Mouse (Mus musculus): ENCODE measurements around the gene Dctn1. TPM values are rescaled to one million over a fixed set of nuclear protein-coding genes. Genes with fewer than 3 reads are reported as not detected.

Dctn1 gene
- polyA plus RNA-seq, 1 experiment from 2014 or later: 47.1 TPM

GRCm38 (mm10) chr6:83141636-83142035 is 24.1 kb upstream of the Dctn1 start:
- 48% methylated on average over 4 of the region's 4 CpGs for WGBS
- no peak for ATAC-seq
- H3K4me1 ChIP-seq (replicated peaks; ENCODE audit: control insufficient read depth, insufficient read depth, low read length): peaks cover 6% of the 10 kb centered on the region; the same call in 1 of the 2 replicates
- no peaks in the 10 kb centered on the region for H3K9me3 ChIP-seq (ENCODE audit: control insufficient read depth)
- no peaks in the 10 kb centered on the region for H3K27me3 ChIP-seq (replicated peaks; ENCODE audit: control insufficient read depth, insufficient read depth, low read length)
- no peak overlapping the region for H3K4me3 ChIP-seq (ENCODE audit: low read depth, low read length)
- H3K36me3 ChIP-seq (ENCODE audit: control insufficient read depth, insufficient read depth): peaks cover 3% of the 10 kb centered on the region; the same call in 1 of the 2 replicates
- no peak for TF ChIP-seq CTCF (IDR thresholded peaks at IDR 0.05; ENCODE audit: low read depth)
- no peak overlapping the region for H3K27ac ChIP-seq (ENCODE audit: low read depth, low read length)
- peak overlapping the region; percentile 52; the same call in 1 of the 2 replicates for H3K4me2 ChIP-seq (replicated peaks; ENCODE audit: low read depth)
- 0 out of 2 replicates have a peak overlapping the region, but pooled peaks have one; percentile 34 for H3K9ac ChIP-seq (ENCODE audit: low read depth, low read length)

GRCm38 (mm10) chr6:83142211-83142731 is 23.4 kb upstream of the Dctn1 start:
- Histone ChIP-seq H3K36me3 (ENCODE audit: control insufficient read depth, insufficient read depth) (peaks cover 8% of the 10 kb centered on the region; the same call in 1 of the 2 replicates), H3K4me3 (ENCODE audit: low read depth, low read length) (peak overlapping the region; percentile 17; the same call in 1 of the 2 replicates), H3K4me1 (replicated peaks; ENCODE audit: control insufficient read depth, insufficient read depth, low read length) (peaks cover 6% of the 10 kb centered on the region; the same call in 1 of the 2 replicates), H3K4me2 (replicated peaks; ENCODE audit: low read depth) (peak overlapping the region; percentile 52), H3K27ac (ENCODE audit: low read depth, low read length) (no peak overlapping the region), H3K9ac (ENCODE audit: low read depth, low read length) (peak overlapping the region; percentile 34; the same call in 1 of the 2 replicates), H3K9me3 (ENCODE audit: control insufficient read depth) (no peaks in the 10 kb centered on the region), H3K27me3 (replicated peaks; ENCODE audit: control insufficient read depth, insufficient read depth, low read length) (no peaks in the 10 kb centered on the region)
- no peak for TF ChIP-seq CTCF (IDR thresholded peaks at IDR 0.05; ENCODE audit: low read depth)
- WGBS: 17% methylated on average over 40 of the region's 41 CpGs
- ATAC-seq: no peak

GRCm38 (mm10) chr6:83142886-83143285 is 22.8 kb upstream of the Dctn1 start:
- TF ChIP-seq CTCF (IDR thresholded peaks at IDR 0.05; ENCODE audit: low read depth): no peak
- WGBS: 68% methylated on average over 11 of the region's 11 CpGs
- H3K4me3 ChIP-seq (ENCODE audit: low read depth, low read length): no peak overlapping the region
- H3K27me3 ChIP-seq (replicated peaks; ENCODE audit: control insufficient read depth, insufficient read depth, low read length): no peaks in the 10 kb centered on the region
- no peaks in the 10 kb centered on the region for H3K9me3 ChIP-seq (ENCODE audit: control insufficient read depth)
- no peak overlapping the region for H3K9ac ChIP-seq (ENCODE audit: low read depth, low read length)
- H3K27ac ChIP-seq (ENCODE audit: low read depth, low read length): no peak overlapping the region
- H3K36me3 ChIP-seq (ENCODE audit: control insufficient read depth, insufficient read depth): peaks cover 15% of the 10 kb centered on the region; the same call in 1 of the 2 replicates
- H3K4me2 ChIP-seq (replicated peaks; ENCODE audit: low read depth): no peak overlapping the region
- ATAC-seq: no peak
- H3K4me1 ChIP-seq (replicated peaks; ENCODE audit: control insufficient read depth, insufficient read depth, low read length): peaks cover 6% of the 10 kb centered on the region; the same call in 1 of the 2 replicates

GRCm38 (mm10) chr6:83145209-83145608 is 20.5 kb upstream of the Dctn1 start:
- no peaks in the 10 kb centered on the region for H3K9me3 ChIP-seq (ENCODE audit: control insufficient read depth)
- no peak for TF ChIP-seq CTCF (IDR thresholded peaks at IDR 0.05; ENCODE audit: low read depth)
- H3K4me3 ChIP-seq (ENCODE audit: low read depth, low read length): no peak overlapping the region
- H3K27me3 ChIP-seq (replicated peaks; ENCODE audit: control insufficient read depth, insufficient read depth, low read length): no peaks in the 10 kb centered on the region
- ATAC-seq: no peak
- H3K9ac ChIP-seq (ENCODE audit: low read depth, low read length): no peak overlapping the region
- peaks cover 36% of the 10 kb centered on the region for H3K36me3 ChIP-seq (ENCODE audit: control insufficient read depth, insufficient read depth)
- H3K4me1 ChIP-seq (replicated peaks; ENCODE audit: control insufficient read depth, insufficient read depth, low read length): peaks cover 6% of the 10 kb centered on the region; the same call in 1 of the 2 replicates
- no peak overlapping the region for H3K27ac ChIP-seq (ENCODE audit: low read depth, low read length)
- 48% methylated on average over 2 of the region's 2 CpGs for WGBS
- H3K4me2 ChIP-seq (replicated peaks; ENCODE audit: low read depth): no peak overlapping the region

- H3K4me3 ChIP-seq (ENCODE audit: low read depth, low read length): no peak overlapping the region
- H3K4me1 ChIP-seq (replicated peaks; ENCODE audit: control insufficient read depth, insufficient read depth, low read length): peaks cover 6% of the 10 kb centered on the region; the same call in 1 of the 2 replicates
- H3K4me2 ChIP-seq (replicated peaks; ENCODE audit: low read depth): no peak overlapping the region
- H3K9me3 ChIP-seq (ENCODE audit: control insufficient read depth): no peaks in the 10 kb centered on the region
- no peaks in the 10 kb centered on the region for H3K27me3 ChIP-seq (replicated peaks; ENCODE audit: control insufficient read depth, insufficient read depth, low read length)
- no peak overlapping the region for H3K27ac ChIP-seq (ENCODE audit: low read depth, low read length)
- peaks cover 42% of the 10 kb centered on the region for H3K36me3 ChIP-seq (ENCODE audit: control insufficient read depth, insufficient read depth)
- 79% methylated on average over 9 of the region's 9 CpGs for WGBS
- no peak for TF ChIP-seq CTCF (IDR thresholded peaks at IDR 0.05; ENCODE audit: low read depth)
- H3K9ac ChIP-seq (ENCODE audit: low read depth, low read length): no peak overlapping the region
- ATAC-seq: no peak
Observed at GRCm38 (mm10) chr6:83145805-83146204, 19.9 kb upstream of the Dctn1 start.

- Histone ChIP-seq H3K4me3 (ENCODE audit: low read depth, low read length) (no peak overlapping the region), H3K4me1 (replicated peaks; ENCODE audit: control insufficient read depth, insufficient read depth, low read length) (peaks cover 2% of the 10 kb centered on the region; the same call in 1 of the 2 replicates), H3K9me3 (ENCODE audit: control insufficient read depth) (no peaks in the 10 kb centered on the region), H3K4me2 (replicated peaks; ENCODE audit: low read depth) (no peak overlapping the region), H3K36me3 (ENCODE audit: control insufficient read depth, insufficient read depth) (peaks cover 57% of the 10 kb centered on the region), H3K27ac (ENCODE audit: low read depth, low read length) (no peak overlapping the region), H3K9ac (ENCODE audit: low read depth, low read length) (no peak overlapping the region), H3K27me3 (replicated peaks; ENCODE audit: control insufficient read depth, insufficient read depth, low read length) (no peaks in the 10 kb centered on the region)
- TF ChIP-seq CTCF (IDR thresholded peaks at IDR 0.05; ENCODE audit: low read depth): no peak
- WGBS: 55% methylated on average over 7 of the region's 7 CpGs
- no peak for ATAC-seq
Observed at GRCm38 (mm10) chr6:83147280-83147679, 18.4 kb upstream of the Dctn1 start.

Data from intestine, postnatal 0 days (tissue).